Mouse (Mus musculus): ENCODE data around the gene Traf7.

Traf7 gene

DNA sequence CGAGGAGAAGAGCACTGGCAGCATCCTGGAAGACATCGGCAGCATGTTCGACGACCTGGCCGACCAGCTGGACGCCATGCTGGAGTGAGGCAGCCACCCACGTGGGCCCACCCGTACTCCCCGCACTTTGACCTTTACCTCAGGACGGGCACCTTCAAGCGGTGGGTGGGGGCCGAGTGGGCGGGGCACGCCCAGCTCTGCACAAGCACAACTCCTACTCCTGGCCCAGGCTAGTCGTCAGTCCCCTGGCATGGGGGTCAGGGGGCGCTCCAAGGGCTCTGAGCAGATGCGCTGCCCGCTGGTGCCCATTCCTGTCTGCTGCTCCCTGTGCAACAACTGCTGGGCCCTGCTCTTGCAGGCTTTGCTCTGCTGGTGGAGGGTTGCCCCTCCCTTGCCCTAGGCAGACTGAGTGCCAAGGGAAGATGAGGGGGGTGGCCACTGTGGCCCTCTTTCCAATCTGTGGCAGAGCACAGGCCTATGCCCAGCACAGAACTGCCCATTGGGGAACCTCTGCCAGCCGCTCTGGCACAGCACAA, 20.5 kb downstream of the Traf7 start:
- DNase-seq (ENCODE audit: low read depth in 1 of 2, low spot score in 2 of 2): no peak

DNA sequence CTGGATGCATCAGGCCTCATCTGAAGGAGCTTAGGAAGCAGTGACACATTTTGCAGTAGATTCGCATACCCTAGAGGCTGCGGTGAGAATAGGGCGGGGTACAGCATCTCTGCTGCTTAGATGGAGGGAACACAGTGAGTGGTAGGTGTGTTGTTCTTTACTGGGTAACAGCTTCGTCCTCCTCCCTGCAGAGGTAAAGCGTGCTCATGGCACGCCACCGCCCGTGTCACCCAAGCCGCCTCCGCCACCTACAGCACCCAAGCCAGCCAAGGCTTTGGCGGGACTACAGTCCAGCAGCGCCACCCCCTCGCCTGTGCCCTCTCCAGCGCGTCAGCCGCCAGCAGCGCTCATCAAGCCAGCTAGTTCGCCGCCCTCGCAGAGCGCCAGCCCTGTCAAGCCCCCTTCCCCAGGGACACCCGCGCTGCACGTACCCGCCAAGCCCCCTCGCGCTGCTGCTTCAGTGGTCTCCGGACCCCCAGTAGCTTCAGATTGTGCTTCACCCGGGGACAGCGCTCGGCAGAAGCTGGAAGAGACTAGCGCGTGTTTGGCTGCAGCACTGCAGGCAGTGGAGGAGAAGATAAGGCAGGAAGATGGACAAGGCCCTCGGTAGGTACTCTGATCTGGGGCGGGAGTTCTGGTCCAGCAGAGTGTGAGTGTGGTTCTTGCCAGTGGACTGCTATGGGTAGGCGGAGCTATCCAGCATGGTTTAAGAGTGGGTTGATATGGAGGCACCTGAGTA, 21.2 kb downstream of the Traf7 start:
- no peak for DNase-seq (ENCODE audit: low read depth in 1 of 2, low spot score in 2 of 2)

DNA sequence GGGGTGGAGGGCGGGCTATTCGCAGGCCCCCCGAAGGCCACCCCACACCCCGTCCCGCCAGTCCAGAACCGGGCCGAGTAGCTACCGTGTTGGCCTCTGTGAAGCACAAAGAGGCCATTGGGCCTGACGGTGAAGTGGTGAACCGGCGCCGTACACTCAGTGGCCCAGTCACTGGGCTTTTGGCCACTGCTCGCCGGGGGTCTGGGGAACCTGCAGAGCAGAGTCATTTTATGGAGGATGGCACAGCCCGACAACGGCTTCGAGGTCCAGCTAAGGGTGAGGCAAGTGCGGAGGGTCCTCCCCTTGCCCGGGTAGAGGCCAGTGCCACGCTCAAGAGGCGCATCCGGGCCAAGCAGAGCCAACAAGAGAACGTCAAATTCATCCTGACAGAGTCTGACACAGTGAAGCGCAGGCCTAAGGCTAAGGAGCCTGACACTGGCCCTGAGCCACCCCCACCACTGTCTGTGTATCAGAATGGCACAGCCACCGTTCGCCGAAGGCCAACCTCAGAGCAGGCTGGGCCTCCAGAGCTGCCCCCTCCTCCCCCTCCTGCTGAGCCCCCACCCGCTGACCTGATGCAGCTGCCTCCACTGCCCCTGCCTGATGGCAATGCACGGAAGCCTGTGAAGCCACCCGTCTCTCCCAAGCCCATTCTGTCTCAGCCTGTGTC, 22.3 kb downstream of the Traf7 start:
- no peak for DNase-seq (ENCODE audit: low read depth in 1 of 2, low spot score in 2 of 2)

DNA sequence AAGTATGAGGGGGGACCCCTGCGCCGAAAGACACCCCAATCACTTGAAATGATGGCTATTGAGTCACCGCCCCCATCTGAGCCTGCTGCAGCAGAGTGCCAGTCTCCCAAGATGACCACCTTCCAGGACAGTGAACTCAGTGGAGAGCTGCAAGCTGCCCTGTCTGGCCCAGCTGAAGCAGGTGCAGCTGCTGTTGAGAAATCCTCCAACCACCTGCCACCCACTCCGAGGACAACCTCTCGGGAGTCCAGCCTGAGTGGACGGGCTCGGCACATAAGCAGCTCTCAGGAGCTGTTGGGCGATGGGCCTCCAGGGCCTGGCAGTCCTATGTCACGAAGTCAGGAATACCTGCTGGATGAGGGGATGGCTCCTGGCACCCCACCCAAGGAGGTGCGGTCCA, 23.7 kb downstream of the Traf7 start:
- DNase-seq (ENCODE audit: low read depth in 1 of 2, low spot score in 2 of 2): no peak

DNA sequence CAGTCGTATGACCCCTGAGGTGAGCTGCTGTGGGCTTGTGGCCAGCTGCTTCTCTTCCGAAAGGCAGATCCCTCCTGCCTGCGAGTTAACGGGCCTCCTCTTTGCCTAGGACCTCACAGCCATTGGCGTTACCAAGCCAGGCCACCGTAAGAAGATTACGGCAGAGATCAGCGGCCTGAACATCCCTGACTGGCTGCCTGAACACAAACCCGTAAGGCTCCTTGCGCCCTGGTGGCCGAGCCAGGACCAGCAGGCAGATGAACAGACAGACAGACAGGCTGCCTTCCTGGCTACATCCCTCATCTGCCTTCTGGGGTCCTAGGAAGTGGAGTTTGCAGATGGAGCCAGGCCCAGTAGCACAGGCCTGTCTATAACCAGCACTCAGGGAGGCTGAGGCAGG, 25.5 kb downstream of the Traf7 start:
- DNase-seq (ENCODE audit: low read depth in 1 of 2, low spot score in 2 of 2): no peak

DNA sequence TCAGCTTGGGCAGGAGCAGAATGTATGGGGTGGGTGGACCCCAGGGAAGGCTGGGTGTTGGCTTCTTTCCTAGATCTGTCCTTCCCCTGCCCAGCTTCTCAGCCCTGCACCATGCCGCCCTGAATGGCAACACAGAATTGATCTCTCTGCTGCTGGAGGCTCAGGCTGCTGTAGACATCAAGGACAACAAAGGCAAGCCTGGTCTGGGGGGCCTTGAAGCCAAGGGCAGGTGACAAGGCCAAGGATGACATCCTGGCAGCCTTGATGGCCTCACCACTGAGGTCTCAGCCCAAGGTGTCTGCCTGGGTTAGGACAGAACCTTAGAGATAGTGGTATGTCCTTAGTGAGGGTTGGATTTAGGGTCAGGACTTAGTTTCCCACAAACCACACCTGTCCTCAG, 31.7 kb downstream of the Traf7 start:
- DNase-seq (ENCODE audit: low read depth in 1 of 2, low spot score in 2 of 2): no peak

DNA sequence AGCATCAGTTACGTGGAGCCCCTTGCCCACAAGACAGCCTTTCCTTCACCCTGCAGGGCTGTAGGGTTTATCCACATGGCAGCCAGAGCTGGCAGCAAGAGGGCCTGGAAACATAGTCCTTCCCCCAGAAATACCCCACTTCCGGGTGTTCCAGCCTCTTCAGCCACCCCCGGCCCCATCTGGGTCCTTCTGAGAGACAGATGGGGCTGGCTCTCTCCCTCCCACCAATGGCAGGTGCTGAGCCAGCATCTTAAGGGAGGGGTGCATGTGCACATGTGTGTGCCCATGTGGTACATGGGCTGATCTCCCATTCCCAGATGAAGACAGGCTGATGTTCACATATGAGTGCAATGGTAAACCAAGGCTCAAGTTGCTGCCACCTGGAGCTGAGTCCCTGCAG, 32.3 kb downstream of the Traf7 start:
- DNase-seq (ENCODE audit: low read depth in 1 of 2, low spot score in 2 of 2): no peak

DNA sequence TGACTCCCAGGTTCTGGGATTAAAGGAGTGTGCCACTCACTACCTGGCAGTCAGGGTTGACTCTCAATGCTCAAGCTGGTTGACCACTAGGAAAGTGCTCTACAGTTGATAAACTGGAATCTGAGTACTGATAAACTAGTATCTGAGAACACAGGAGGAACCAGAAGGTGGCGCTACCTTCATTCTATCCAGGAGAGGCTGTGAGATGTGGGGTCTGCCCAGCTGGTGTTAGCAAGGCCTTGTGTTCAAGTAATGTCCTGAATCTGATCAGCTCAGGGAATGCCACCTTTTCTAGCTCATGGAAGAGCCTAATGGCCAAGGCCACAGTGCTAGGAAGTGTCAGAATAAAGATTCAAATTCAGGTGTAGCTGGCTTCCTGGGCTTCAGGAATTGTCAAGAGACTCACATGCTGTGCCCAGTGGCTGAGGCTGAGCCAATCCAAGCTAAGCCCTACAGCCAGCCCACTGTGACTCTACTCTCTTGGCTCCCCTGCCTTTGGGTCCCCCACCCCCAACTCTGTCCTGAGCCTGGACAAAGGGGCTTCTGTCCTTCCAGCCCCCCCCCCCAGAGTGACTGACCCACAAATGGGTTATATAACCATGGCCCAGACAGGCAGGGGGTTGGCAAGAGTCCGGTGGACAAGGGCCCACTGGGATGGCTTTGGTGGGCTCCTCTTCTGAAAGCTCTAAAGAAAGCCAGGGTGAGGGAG, 33.0 kb downstream of the Traf7 start:
- no peak for DNase-seq (ENCODE audit: low read depth in 1 of 2, low spot score in 2 of 2)

DNA sequence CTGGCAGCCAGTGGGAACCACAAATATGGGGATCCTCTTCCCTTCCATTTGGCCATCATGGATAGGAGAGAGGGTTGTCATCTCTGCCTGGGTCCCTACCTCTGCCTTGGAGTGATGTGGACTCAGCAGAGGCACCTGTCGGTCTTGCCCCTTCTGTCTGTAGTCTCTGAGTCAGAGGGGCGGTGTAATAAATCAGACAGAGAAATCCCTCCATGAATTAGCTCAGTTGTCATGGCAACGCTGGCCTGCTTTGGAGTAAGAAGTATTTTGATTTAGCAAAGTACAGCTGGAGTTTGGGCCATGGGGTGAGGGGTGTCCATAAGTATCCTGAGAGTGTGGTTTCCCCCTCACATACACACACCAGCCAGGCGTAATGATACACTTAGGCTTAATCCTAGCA, 37.3 kb downstream of the Traf7 start:
- no peak for DNase-seq (ENCODE audit: low read depth in 1 of 2, low spot score in 2 of 2)

DNA sequence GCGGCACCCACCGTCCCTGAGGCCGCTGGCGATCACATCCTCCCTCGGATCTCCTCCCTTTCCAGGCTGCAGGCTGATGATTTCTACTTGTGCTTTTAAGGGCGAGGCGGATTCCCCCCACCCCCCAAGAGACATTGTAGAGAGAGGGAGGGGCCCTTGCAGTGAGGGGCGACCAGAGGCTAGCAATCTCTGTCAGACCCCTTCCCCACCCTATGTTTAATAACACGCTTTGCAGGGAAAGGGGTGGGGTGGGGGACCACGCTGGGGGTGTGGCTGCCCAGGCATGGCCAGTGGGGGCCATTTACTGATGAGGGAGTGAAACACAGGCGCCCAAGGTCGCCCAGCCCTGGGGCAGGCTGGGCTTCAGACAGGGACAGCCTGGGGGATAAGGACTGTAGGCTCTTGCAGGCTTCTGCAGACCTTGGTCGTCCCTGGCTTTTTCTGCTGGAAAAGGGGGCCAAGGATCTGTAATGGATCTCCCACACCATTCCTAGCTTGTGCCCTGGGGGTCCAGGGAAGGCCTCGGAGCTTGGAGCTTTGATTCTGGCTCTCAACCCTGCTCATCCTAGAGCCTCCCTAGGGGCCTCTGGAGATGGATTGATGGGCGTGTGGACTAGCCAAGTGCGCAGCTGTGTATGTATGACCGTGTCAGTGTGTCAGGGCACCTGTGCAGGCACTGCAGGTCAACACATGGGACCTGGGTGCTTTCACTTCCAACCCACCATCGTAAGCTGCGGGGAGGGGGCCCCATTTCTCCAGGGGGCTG, 38.3 kb downstream of the Traf7 start:
- DNase-seq (ENCODE audit: low read depth in 1 of 2, low spot score in 2 of 2): no peak

DNA sequence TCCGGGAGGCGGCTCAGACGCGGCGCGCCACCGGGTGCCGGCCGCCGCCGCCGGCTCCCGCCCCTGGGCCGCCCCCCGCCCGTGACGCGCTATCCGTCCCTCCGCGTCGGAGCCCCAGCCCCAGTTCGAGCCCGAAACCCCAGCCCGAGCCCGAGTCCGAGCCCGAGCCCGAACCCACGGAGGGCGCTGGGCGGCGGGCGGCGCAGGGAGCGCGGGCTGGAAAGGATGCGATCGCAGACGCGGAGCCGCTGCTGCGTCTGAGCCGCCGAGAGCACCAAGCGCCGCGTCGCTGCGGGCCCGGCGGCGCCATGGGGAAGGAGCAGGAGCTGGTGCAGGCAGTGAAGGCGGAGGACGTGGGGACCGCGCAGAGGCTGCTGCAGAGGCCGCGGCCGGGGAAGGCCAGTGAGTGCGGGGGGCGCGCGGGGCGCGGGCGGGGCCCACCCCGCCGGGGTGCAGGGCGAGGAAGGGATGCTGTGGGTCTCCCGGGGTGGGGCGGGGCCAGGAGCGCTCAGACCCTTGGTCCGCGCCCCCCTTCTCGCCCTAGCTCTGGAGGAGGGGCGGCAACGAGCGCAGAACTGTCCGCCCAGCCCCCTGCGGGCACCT, 39.0 kb downstream of the Traf7 start:
- DNase-seq (ENCODE audit: low read depth in 1 of 2, low spot score in 2 of 2): no peak

DNA sequence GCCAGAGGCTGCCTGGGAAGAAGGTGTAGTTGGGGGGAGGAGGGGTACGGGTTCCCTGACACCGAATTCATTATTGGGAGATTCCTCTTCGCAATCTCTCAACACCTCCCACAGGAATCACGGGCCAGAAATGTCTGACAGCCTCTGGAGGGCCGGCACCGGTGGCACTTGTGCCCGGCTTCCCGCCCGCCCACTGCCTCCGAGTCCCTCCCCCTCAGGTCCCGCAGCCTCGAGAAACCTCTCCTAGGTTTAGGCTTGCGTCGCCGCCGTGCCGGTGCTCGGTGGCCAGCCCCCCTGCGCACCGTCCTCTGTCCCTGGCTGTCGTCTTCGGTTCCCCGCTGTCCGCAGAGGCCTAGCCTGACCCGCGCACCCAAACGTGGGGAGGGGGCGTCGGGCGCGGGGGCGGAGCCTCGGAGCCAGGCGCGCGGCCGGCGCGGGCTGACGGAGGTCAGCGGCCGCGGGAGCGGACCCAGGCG, 39.5 kb downstream of the Traf7 start, which contains the start of gene Caskin1:
Gene Caskin1 (plus strand): TSS at position 416 of the 476 bp plus-strand sequence.
- DNase-seq (ENCODE audit: low read depth in 1 of 2, low spot score in 2 of 2): no peak

DNA sequence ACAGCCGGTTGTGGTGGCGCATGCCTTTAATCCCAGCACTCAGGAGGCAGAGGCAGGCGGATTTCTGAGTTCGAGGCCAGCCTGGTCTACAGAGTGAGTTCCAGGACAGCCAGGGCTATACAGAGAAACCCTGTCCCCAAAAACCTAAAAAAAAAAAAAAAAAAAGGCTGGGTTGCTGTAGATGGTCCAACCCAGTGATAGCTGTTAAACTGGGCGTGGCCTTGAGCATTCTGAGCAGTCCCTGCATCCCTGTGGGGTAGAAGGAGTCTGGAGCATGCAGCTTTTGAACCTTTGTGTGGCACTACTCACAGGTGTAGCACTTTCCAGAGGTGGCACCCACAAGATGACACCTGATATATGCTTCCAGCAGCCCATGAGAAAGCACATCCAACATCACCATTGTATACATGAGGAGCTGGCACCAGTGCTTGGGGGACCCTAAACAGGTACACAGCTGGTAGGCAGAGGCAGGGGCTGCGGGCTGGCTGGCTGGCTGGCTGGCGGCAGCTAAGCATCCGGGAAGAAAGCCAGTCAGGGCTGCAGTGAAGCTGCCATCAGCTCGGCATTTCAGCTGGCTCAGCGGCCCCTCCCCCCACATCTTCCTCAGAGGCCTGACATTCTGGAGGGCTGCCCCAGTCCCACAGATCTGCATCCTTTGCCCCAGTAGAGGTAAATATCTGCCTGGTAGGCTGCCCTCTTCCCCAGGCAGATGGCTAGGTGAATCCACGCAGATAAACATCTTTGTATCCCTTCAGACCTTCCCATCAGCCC, 42.5 kb downstream of the Traf7 start:
- DNase-seq (ENCODE audit: low read depth in 1 of 2, low spot score in 2 of 2): no peak

DNA sequence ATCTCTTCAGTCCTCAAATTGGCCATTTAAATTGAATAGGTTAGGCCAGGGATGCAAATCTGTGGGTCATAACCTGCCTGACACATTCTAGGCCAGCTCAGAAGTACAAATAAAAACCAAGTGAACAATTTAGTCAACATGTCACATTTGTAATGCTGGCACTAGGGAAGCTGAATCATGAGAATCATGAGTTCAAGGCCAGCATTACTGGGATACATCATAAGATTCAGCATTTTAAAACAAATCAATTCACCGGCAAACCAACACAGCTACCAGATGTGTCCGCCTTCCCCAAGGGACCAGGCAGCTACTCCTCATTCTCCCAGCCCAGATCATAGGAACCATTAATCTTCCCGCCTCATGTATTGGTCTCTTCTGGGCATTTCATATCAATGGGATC, 44.2 kb downstream of the Traf7 start:
- no peak for DNase-seq (ENCODE audit: low read depth in 1 of 2, low spot score in 2 of 2)

DNA sequence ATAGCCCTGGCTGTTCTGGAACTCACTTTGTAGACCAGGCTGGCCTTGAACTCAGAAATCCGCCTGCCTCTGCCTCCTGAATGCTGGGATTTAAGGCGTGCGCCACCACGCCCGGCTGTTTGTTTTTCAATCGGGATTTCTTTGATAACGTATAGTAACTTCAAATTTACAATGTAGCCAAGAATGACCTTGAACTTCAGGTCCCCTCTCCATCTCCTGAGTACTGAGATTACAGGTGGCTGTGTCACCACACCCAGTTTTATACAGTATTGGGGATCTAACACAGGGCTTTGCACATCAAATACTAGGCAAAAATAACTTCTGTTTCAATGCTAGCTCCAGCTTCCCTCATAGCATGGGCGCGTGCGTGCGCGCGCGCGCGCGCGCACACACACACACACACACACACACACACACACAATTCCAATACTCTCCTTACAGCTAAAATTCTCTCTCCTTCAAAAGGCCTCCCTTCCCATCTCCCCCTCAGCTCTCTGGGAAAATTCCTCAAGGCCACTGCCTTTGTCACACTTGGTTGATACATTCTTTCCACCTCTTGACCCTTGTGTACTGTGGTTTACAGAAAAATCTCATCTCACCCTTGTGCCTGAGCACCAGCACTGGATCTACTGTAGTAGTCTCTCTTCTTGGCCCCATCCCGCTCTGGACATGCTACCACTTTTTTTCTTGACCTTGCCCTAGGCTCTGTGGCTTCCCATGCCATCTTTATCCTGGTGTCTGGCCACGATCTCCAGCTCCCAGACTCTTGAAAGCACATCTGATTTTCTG, 46.5 kb downstream of the Traf7 start:
- DNase-seq (ENCODE audit: low read depth in 1 of 2, low spot score in 2 of 2): no peak

DNA sequence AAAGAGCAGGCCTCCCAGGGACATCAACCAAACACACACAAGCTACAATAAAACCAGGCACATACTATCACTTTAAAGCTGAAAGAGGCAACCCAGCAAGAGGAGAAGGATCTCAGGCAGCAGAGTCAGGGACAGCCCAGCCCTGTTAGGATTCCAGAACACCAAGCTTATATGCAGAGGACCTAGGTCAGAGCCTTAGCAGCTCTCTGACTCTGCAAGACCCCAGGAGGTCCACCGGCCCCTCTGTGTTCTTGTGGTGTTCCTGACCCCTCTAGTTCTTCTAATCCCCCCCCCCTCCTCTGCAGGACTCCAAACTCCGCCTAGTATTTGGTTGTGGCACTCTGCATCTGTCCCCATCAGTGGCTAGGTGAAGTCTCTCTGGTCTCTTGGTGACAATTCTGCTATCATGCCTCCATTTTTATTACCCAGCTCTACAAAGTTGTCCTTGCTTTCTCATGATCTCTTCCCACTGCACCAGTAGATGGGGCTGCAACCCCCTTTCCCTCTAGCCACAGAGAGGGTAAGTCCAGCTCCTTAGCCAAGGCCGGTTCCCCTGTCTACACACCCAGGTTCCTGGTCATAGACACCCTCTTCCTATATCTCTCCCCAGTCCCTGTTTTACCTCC, 47.4 kb downstream of the Traf7 start:
- DNase-seq (ENCODE audit: low read depth in 1 of 2, low spot score in 2 of 2): no peak

DNA sequence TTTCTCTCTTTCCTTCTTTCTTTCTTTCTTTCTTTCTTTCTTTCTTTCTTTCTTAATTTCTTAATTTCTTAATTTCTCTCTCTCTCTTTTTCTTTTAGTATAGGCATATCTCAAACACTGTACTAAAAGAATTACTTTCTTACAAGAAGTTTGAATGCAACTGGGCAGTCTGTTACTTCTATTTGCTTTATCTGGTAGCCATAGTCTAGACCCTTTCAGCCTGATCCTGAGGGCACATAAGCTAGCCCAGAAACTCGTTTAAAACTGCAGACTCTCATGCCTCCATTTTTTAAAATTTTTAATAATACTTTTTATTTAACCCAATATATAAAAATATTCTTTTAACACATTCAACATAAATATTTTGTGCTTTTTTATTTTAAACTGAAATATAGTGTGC, 48.3 kb downstream of the Traf7 start:
- DNase-seq (ENCODE audit: low read depth in 1 of 2, low spot score in 2 of 2): no peak

DNA sequence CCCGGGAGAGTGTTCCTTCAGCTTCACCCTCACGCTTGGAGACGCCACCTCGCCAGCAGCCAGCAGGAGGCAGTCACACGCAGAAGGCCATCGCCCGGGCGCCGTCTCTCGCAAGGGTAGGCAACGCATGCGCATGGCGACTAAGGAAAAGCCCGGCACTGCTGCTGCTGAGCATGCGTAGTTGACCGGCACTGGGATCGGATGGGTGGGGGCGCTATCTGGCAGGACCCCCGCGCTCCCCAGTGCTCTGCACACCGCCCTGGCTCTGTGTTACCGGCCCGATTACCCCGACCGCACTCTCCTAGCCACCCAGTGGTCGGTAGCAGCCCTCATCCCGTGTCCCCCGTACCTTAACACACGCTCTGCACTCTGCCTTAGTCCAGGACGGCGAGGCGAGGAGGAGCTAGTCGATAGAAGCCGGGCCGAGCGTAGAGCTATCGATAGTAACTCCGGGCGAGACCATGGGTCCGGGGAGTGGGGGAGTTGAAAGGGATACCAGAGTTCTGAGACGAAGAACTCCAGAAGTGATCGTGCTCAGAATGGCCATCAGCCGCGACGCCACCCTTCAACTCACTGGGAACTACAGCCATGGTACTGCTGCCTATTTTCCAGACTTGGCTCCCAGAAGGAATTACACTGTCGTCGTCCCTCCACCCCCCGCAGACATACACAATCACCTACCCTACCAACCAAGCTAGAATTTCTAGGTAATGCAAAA, 48.9 kb downstream of the Traf7 start, which contains the start of gene Mlst8:
Gene Mlst8 (minus strand): TSS at position 416 of the 718 bp plus-strand sequence.
- DNase-seq (ENCODE audit: low read depth in 1 of 2, low spot score in 2 of 2): peak; percentile 89 to 96

Data from monocyte, adult 2 months (primary cell).